Mouse (Mus musculus) liver, embryonic 12.5 days (tissue): ENCODE results near the gene Supt3. TPM values are rescaled to one million over a fixed set of nuclear protein-coding genes. Genes with fewer than 3 reads are reported as not detected.

Experiments used
- ATAC-seq: fragments of 200-750 bp; cut with Nextera tagmentation; 2 replicates; pipeline ENCODE4 v1.8.0; 2017; ENCODE audit warnings: moderate number of reproducible peaks, mild to moderate bottlenecking, moderate library complexity
- H3K27ac ChIP-seq: fragments of 300-500 bp; sonication (generic); 2 replicates; pipeline ENCODE4 v1.5.1; 2016; ENCODE audit warnings: mild to moderate bottlenecking
- H3K27me3 ChIP-seq: fragments of 300-500 bp; sonication (generic); replicated peaks from 2 replicates; pipeline ENCODE4 v1.6.1; 2016; ENCODE audit warnings: mild to moderate bottlenecking, moderate library complexity
- H3K36me3 ChIP-seq: fragments of 300-500 bp; sonication (generic); 2 replicates; pipeline ENCODE4 v1.6.1; 2016; ENCODE audit warnings: mild to moderate bottlenecking, moderate library complexity
- H3K4me1 ChIP-seq: fragments of 300-500 bp; sonication (generic); 2 replicates; pipeline ENCODE4 v1.6.1; 2016
- H3K4me2 ChIP-seq: fragments of 300-500 bp; sonication (generic); 2 replicates; pipeline ENCODE4 v1.6.1; 2016; ENCODE audit warnings: mild to moderate bottlenecking, moderate library complexity
- H3K4me3 ChIP-seq: fragments of 300-500 bp; sonication (generic); 2 replicates; pipeline ENCODE4 v1.5.1; 2016; ENCODE audit warnings: mild to moderate bottlenecking, moderate library complexity
- H3K9ac ChIP-seq: fragments of 300-500 bp; sonication (generic); 2 replicates; pipeline ENCODE4 v1.6.1; 2016; ENCODE audit warnings: mild to moderate bottlenecking, moderate library complexity
- H3K9me3 ChIP-seq: fragments of 300-500 bp; sonication (generic); replicated peaks from 2 replicates; pipeline ENCODE4 v1.6.1; 2016; ENCODE audit warnings: mild to moderate bottlenecking, moderate library complexity
- WGBS: fragments of 180-500 bp; shearing (Covaris S2); methylation state at CpG from one replicate; pipeline ENCODE4 v1.1.7; 2016; ENCODE audit not compliant: insufficient replicate concordance; 5-methylcytosine and 5-hydroxymethylcytosine counted together
- polyA plus RNA-seq: library from polyadenylated mRNA; unstranded; fragments of >200 nt; fragmentation: Nextera tagmentation; extraction: Ambion mirVana; gene quantifications from 2 replicates; pipeline ENCODE4 v1.2.1, GENCODE M21; 2016

Gene Supt3
- polyA plus RNA-seq, 1 experiment from 2014 or later = 11.1 TPM

- Histone ChIP-seq H3K9me3 (no peaks in the 10 kb centered on the region), H3K9ac (no peak overlapping the region), H3K4me2 (no peak overlapping the region), H3K4me1 (no peaks in the 10 kb centered on the region), H3K36me3 (no peaks in the 10 kb centered on the region), H3K27ac (no peak overlapping the region), H3K27me3 (no peaks in the 10 kb centered on the region), H3K4me3 (no peak overlapping the region)
- 51% methylated on average over 12 of the region's 12 CpGs for WGBS
- no peak for ATAC-seq
Measured at GRCm38 (mm10) chr17:45118565-45119471, 341.9 kb downstream of the Supt3 start.

- Histone ChIP-seq H3K27ac (no peak overlapping the region), H3K4me2 (no peak overlapping the region), H3K9ac (no peak overlapping the region), H3K4me1 (no peaks in the 10 kb centered on the region), H3K27me3 (no peaks in the 10 kb centered on the region), H3K9me3 (no peaks in the 10 kb centered on the region), H3K36me3 (no peaks in the 10 kb centered on the region), H3K4me3 (no peak overlapping the region)
- WGBS = 69% methylated on average over 18 of the region's 18 CpGs
- ATAC-seq = no peak
Measured at GRCm38 (mm10) chr17:45119609-45120201, 342.8 kb downstream of the Supt3 start.

- Histone ChIP-seq H3K4me3 (no peak overlapping the region), H3K4me2 (no peak overlapping the region), H3K27ac (no peak overlapping the region), H3K9me3 (no peaks in the 10 kb centered on the region), H3K36me3 (no peaks in the 10 kb centered on the region), H3K27me3 (no peaks in the 10 kb centered on the region), H3K9ac (no peak overlapping the region), H3K4me1 (no peaks in the 10 kb centered on the region)
- no peak for ATAC-seq
- WGBS = 84% methylated on average over 3 of the region's 3 CpGs
Measured at GRCm38 (mm10) chr17:45123856-45124255, 346.9 kb downstream of the Supt3 start.

- 78% methylated on average over 4 of the region's 4 CpGs for WGBS
Measured at GRCm38 (mm10) chr17:45128611-45129010, 351.7 kb downstream of the Supt3 start.

GRCm38 (mm10) chr17:45133501-45134400 lies 356.8 kb downstream of the Supt3 start:
- Histone ChIP-seq H3K4me2 (no peak overlapping the region), H3K27ac (no peak overlapping the region), H3K9ac (no peak overlapping the region), H3K4me1 (no peaks in the 10 kb centered on the region), H3K4me3 (no peak overlapping the region), H3K36me3 (no peaks in the 10 kb centered on the region), H3K27me3 (no peaks in the 10 kb centered on the region), H3K9me3 (no peaks in the 10 kb centered on the region)
- WGBS = 66% methylated on average over 10 of the region's 10 CpGs
- ATAC-seq = no peak

More at GRCm38 (mm10) chr17:45128611-45129010, 351.7 kb downstream of the Supt3 start:
- H3K9ac ChIP-seq = no peak overlapping the region
- no peaks in the 10 kb centered on the region for H3K4me1 ChIP-seq
- no peaks in the 10 kb centered on the region for H3K36me3 ChIP-seq
- H3K9me3 ChIP-seq = no peaks in the 10 kb centered on the region
- ATAC-seq = no peak
- no peak overlapping the region for H3K4me2 ChIP-seq
- no peak overlapping the region for H3K4me3 ChIP-seq
- no peaks in the 10 kb centered on the region for H3K27me3 ChIP-seq
- no peak overlapping the region for H3K27ac ChIP-seq

GRCm38 (mm10) chr17:45136491-45136890 lies 359.5 kb downstream of the Supt3 start:
- WGBS = 73% methylated on average over 6 of the region's 6 CpGs

GRCm38 (mm10) chr17:45143043-45143442 lies 366.1 kb downstream of the Supt3 start:
- H3K36me3 ChIP-seq = no peaks in the 10 kb centered on the region
- no peak overlapping the region for H3K4me2 ChIP-seq
- H3K27me3 ChIP-seq = no peaks in the 10 kb centered on the region
- no peak overlapping the region for H3K4me3 ChIP-seq
- H3K9ac ChIP-seq = no peak overlapping the region
- H3K27ac ChIP-seq = no peak overlapping the region
- ATAC-seq = no peak
- WGBS = 66% methylated on average over 6 of the region's 6 CpGs
- no peaks in the 10 kb centered on the region for H3K9me3 ChIP-seq
- H3K4me1 ChIP-seq = no peaks in the 10 kb centered on the region

More at GRCm38 (mm10) chr17:45136491-45136890, 359.5 kb downstream of the Supt3 start:
- H3K4me2 ChIP-seq = no peak overlapping the region
- H3K27ac ChIP-seq = no peak overlapping the region
- no peaks in the 10 kb centered on the region for H3K27me3 ChIP-seq
- no peaks in the 10 kb centered on the region for H3K9me3 ChIP-seq
- no peak for ATAC-seq
- no peak overlapping the region for H3K4me3 ChIP-seq
- H3K9ac ChIP-seq = no peak overlapping the region
- no peaks in the 10 kb centered on the region for H3K36me3 ChIP-seq
- no peaks in the 10 kb centered on the region for H3K4me1 ChIP-seq

GRCm38 (mm10) chr17:45144656-45145055 lies 367.7 kb downstream of the Supt3 start:
- Histone ChIP-seq H3K9ac (no peak overlapping the region), H3K4me3 (no peak overlapping the region), H3K36me3 (no peaks in the 10 kb centered on the region), H3K4me2 (no peak overlapping the region), H3K27ac (no peak overlapping the region), H3K4me1 (no peaks in the 10 kb centered on the region), H3K27me3 (no peaks in the 10 kb centered on the region), H3K9me3 (no peaks in the 10 kb centered on the region)
- WGBS = 86% methylated on average over 14 of the region's 14 CpGs
- no peak for ATAC-seq

- H3K9me3 ChIP-seq = no peaks in the 10 kb centered on the region
- H3K4me3 ChIP-seq = no peak overlapping the region
- H3K4me2 ChIP-seq = no peak overlapping the region
- H3K4me1 ChIP-seq = no peaks in the 10 kb centered on the region
- no peak overlapping the region for H3K9ac ChIP-seq
- 77% methylated on average over 17 of the region's 17 CpGs for WGBS
- ATAC-seq = no peak
- H3K27me3 ChIP-seq = no peaks in the 10 kb centered on the region; the same call in 1 of the 2 replicates
- H3K36me3 ChIP-seq = no peaks in the 10 kb centered on the region
- H3K27ac ChIP-seq = no peak overlapping the region
Measured at GRCm38 (mm10) chr17:45151312-45151929, 374.5 kb downstream of the Supt3 start.

- H3K4me3 ChIP-seq = no peak overlapping the region
- H3K36me3 ChIP-seq = no peaks in the 10 kb centered on the region
- H3K4me1 ChIP-seq = no peaks in the 10 kb centered on the region
- H3K27ac ChIP-seq = no peak overlapping the region
- no peak for ATAC-seq
- H3K4me2 ChIP-seq = no peak overlapping the region
- H3K9me3 ChIP-seq = no peaks in the 10 kb centered on the region
- H3K27me3 ChIP-seq = no peaks in the 10 kb centered on the region; the same call in 1 of the 2 replicates
- 23% methylated on average over 6 of the region's 6 CpGs for WGBS
- H3K9ac ChIP-seq = no peak overlapping the region
Measured at GRCm38 (mm10) chr17:45153721-45154120, 376.8 kb downstream of the Supt3 start.

- ATAC-seq = no peak
- no peak overlapping the region for H3K9ac ChIP-seq
- no peaks in the 10 kb centered on the region for H3K36me3 ChIP-seq
- H3K4me2 ChIP-seq = no peak overlapping the region
- H3K27me3 ChIP-seq = no peaks in the 10 kb centered on the region; the same call in 1 of the 2 replicates
- H3K4me1 ChIP-seq = no peaks in the 10 kb centered on the region
- no peak overlapping the region for H3K4me3 ChIP-seq
- 67% methylated on average over 16 of the region's 16 CpGs for WGBS
- no peak overlapping the region for H3K27ac ChIP-seq
- no peaks in the 10 kb centered on the region for H3K9me3 ChIP-seq
Measured at GRCm38 (mm10) chr17:45158171-45158691, 381.3 kb downstream of the Supt3 start.
